Mouse (Mus musculus): ENCODE results near the gene Ceacam9. TPM values are rescaled to one million over a fixed set of nuclear protein-coding genes. Genes with fewer than 3 reads are reported as not detected.

Ceacam9 gene
- polyA plus RNA-seq, 1 experiment from 2014 or later, result not detected

Other genes starting within 250 kb of the Ceacam9 start
- gene Npas1, start 244.2 kb upstream of the Ceacam9 start, polyA plus RNA-seq (2014; fragmentation: Nextera tagmentation; extraction: Ambion mirVana), result 0.10 TPM in 1 of 2 replicates, not detected in the other
- gene Arhgap35, start 106.9 kb upstream of the Ceacam9 start, polyA plus RNA-seq (2014; fragmentation: Nextera tagmentation; extraction: Ambion mirVana), result 31.0 and 36.5 TPM in 2 replicates
- gene Ceacam15, start 46.2 kb upstream of the Ceacam9 start, polyA plus RNA-seq (2014; fragmentation: Nextera tagmentation; extraction: Ambion mirVana), result not detected in 2 replicates
- gene Ap2s1, start 16.5 kb downstream of the Ceacam9 start, polyA plus RNA-seq (2014; fragmentation: Nextera tagmentation; extraction: Ambion mirVana), result 261 and 266 TPM in 2 replicates
- 28.5 and 30.9 TPM in 2 replicates for gene Slc1a5, start 59.4 kb downstream of the Ceacam9 start, polyA plus RNA-seq (2014; fragmentation: Nextera tagmentation; extraction: Ambion mirVana)
- gene Strn4, start 94.0 kb downstream of the Ceacam9 start, polyA plus RNA-seq (2014; fragmentation: Nextera tagmentation; extraction: Ambion mirVana), result 125 and 128 TPM in 2 replicates
- 25.4 and 29.3 TPM in 2 replicates for gene Fkrp, start 94.8 kb downstream of the Ceacam9 start, polyA plus RNA-seq (2014; fragmentation: Nextera tagmentation; extraction: Ambion mirVana)
- 16.6 and 16.8 TPM in 2 replicates for gene Prkd2, start 121.0 kb downstream of the Ceacam9 start, polyA plus RNA-seq (2014; fragmentation: Nextera tagmentation; extraction: Ambion mirVana)
- gene Dact3, start 153.4 kb downstream of the Ceacam9 start, polyA plus RNA-seq (2014; fragmentation: Nextera tagmentation; extraction: Ambion mirVana), result 14.6 and 15.7 TPM in 2 replicates
- gene Gng8, start 169.9 kb downstream of the Ceacam9 start, polyA plus RNA-seq (2014; fragmentation: Nextera tagmentation; extraction: Ambion mirVana), result 13.9 and 15.9 TPM in 2 replicates
- gene Ptgir, start 184.6 kb downstream of the Ceacam9 start, polyA plus RNA-seq (2014; fragmentation: Nextera tagmentation; extraction: Ambion mirVana), result 0.24 and 0.44 TPM in 2 replicates
- gene Calm3, start 202.2 kb downstream of the Ceacam9 start, polyA plus RNA-seq (2014; fragmentation: Nextera tagmentation; extraction: Ambion mirVana), result 176 and 201 TPM in 2 replicates
- 4.8 TPM in 2 replicates for gene Pnmal2, start 222.8 kb downstream of the Ceacam9 start, polyA plus RNA-seq (2014; fragmentation: Nextera tagmentation; extraction: Ambion mirVana)
- 2.0 and 2.1 TPM in 2 replicates for gene Pnmal1, start 237.8 kb downstream of the Ceacam9 start, polyA plus RNA-seq (2014; fragmentation: Nextera tagmentation; extraction: Ambion mirVana)

Measured in limb, embryonic 11.5 days (tissue).